Mouse (Mus musculus) lung, postnatal 0 days (tissue): ENCODE measurements around the gene Bhlhe23.

Experiments used
- CTCF ChIP-seq: IDR thresholded peaks from 2 replicates; pipeline ENCODE4 v1.5.1; 2016; ENCODE audit warnings: antibody characterized with exemption, mild to moderate bottlenecking
- EP300 ChIP-seq: IDR thresholded peaks from 2 replicates; pipeline ENCODE4 v1.6.1; 2016; ENCODE audit warnings: antibody characterized with exemption, mild to moderate bottlenecking, control low read depth

GRCm38 (mm10) chr2:180731036-180731435 lies 45.7 kb downstream of the Bhlhe23 start:
- TF ChIP-seq CTCF (no peak), EP300 (no peak)
